Mouse (Mus musculus) testis, postnatal 14 days (tissue): Measurements from ENCODE around the gene Espl1.
A peak's percentile ranks its signal among the peaks of the same experiment; 100 is the strongest.

Experiments used
- DNase-seq: peaks from one replicate; pipeline ENCODE4 v3.0.0; 2021; ENCODE audit warnings: low spot score

Espl1 gene

DNA sequence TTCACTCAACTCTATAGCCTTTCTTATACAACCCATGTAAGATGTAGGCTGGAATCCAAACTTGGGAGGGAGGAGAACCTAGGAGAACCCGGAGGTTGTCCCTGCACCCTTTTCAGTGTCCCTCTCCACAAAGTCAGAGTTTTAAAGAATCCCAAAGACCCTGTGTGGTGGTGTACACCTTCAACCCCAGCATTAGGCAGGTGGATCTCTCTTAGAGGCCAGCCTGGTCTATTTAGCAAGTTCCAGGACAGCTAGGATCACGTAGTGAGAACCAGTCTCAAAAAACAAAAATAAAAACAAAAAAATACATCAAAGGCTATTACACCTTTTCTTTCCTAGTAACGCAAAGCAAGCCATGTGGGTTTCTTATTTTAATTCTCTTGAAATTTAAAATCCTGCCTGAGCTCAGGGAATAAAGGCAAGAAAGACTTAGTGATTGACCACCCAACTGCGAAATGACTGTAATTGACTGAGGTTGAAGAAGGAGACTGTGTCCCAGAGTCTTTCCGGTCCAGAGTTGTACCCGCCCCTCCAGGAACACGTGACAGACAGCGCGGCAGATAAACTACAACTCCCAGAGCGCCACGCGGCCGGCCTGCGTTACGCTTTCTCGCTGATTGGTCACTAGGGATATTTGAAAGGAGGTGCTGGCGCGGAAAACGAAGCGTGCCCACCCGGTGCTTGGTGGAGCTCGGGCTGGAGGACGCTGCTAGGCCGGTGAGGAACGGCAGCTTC, at the start of gene Espl1:
Gene Espl1 (plus strand): TSS at position 634 of the 735 bp plus-strand sequence.
- DNase-seq = peak; percentile 94

DNA sequence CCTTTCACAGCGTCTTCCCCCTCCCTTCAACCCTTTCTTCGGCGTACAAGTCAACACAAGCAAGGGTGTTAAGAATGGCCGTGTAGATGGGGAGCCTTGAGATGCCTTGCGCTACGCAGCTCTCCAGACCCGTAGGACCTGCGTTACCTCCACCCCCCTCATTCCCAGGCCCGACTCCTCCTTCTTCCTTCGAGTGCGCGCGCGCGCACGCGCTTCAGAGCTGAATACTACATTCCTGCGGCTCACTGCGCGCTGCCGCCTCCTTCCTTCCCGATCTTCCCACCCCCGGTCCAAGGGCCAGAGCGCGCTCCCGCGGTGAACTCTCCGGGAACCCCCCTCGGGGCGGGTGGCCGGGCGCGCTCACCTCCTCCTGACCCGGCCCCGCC, 49.2 kb upstream of the Espl1 start:
- DNase-seq = peak; percentile 90

GRCm38 (mm10) chr15:102247252-102248130, 48.6 kb upstream of the Espl1 start:
- peak; percentile 66 for DNase-seq

DNA sequence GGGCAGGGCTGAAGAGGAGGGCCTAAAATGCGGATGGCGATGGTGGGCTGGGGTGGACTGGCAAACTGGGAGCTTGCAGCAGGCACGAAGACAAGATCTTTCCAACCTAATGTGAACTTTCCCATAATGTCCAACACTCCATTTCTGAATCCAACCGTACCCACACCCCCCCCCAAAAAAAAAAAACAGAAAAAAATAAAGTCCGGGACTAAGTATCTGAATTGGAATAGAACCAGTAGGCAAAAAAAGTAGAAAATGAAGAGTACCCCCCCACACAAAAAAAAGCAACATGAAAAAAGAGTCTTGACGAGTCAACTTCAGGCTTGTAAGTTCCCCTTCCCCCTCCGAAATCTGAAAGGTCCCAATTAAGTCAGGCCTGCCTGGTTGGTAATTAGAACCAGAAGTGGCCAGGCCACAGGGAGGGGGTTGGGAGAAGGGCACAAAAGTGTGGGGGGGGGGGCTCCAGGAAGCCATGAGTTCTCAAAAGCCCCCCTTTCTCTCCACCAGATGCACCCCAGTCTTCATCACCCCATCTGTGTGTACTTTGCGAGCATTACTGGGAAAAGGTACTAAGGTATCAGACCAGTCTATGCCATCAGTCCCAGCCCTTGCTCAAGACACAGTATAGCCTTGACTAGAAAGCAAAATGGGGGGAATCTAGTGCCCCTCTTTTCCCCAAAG, 47.8 kb upstream of the Espl1 start:
- DNase-seq = no peak

DNA sequence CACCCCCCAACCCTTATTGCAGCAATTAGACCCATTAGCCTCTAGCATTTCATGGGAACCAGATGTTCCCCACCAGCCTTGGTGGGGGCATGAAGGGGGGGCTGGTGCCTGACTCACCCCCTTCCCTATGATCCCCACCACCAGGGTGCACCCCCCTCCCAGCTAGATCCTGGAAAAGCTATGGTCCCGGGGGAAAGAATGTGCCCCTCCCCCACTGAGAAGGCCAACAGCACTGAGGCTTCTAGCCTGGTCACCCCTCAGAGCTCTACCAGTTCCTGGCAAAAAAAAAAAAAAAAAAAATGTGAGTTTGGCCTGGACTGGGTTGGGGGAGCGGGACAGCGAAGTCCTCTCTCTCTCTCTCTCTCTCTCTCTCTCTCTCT, 47.3 kb upstream of the Espl1 start:
- no peak for DNase-seq

DNA sequence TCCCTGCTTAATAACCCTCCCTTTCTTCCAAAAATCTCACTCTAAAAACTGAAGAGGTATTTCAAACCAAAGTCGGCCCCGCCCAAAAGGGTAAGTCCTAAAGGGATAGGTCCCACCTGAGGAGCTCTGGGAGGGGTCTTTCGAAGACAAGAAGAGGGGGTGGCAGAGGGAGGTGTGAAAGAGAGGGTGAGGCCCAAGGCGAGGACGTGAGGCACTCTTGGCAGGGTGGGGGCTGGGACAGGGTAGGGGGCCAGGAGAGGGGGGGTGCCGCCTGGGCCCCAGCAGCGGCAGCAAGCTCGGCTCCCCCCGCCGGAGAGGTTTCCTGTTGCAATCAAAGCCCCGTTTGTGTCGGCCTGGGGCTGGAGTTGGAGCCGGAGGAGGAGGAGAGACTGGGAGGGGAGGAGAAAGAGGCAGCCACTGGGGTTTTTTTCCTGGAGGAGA, 46.8 kb upstream of the Espl1 start:
- DNase-seq = no peak

DNA sequence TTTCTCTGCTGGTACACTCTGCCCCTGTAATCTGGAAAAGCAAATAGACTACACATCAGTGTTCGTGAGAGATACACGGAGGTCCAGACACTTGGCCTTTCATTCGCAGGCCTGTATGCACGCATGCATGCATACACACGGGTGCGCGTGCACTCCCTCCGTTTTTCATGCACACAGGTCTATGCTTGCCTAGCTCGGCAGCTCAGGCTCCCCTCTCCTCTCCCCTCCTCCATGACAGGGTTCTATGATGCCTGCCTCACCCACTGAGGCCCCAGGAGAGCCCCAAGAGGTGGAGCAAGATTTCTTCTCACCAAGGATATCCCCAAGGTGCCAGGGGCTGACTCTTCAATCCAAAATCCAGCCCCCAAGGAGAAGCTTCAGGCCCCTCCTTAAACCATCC, 46.1 kb upstream of the Espl1 start:
- DNase-seq = no peak

DNA sequence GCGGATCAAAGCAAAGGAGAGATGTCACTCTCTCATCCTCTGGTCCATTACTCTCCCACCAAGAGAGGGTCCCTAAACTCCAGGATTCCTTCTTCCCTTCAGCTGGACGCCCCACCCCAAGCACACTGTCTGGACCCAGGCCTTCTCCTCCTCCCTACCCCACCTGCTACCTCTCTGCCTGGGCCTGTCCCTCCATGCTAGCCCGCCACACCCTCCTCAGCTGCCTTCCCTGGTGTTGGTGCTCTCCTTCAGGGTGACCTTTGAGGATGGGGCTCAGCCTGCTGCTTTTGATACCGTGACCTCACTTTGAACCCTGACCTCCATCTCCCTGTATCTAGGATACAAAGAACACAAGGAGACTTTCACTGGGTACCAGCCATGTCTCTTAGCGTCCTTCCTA, 45.5 kb upstream of the Espl1 start:
- DNase-seq = no peak

DNA sequence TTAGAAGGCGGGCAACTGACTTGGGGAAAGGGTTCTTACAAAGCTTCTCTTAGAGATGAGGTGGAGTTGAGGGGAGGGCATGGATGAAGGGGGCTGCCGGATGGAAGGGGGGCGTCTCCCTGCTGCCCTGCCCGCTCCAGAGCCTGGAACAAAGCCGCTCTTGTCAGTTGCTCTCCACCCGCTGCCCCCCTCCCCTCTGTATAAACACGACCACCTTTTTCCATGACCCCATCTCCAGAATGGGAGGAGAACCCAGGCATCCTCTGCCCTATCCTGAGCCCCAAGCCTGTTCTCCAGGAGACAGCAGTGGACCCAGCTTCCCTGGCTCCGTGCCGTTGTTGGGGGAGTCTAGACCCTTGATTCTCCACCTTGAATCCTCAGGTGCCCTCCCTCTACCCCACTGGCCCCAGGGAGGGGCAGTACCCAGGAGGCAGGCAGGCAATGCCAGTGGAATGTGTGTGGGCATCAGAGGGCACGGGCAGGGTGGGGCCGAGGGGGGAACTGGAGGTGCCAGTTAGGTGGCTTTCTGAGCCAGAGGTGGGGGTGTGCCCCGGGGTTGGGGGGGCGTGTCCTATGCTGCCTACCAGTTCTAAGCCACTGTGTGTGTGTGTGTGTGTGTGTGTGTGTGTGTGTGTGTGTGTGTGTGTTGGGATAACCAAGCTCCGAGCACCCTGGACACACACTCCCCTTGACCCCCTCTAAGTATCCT, 40.4 kb upstream of the Espl1 start:
- DNase-seq = no peak

GRCm38 (mm10) chr15:102256431-102257201, 39.5 kb upstream of the Espl1 start:
- no peak for DNase-seq

DNA sequence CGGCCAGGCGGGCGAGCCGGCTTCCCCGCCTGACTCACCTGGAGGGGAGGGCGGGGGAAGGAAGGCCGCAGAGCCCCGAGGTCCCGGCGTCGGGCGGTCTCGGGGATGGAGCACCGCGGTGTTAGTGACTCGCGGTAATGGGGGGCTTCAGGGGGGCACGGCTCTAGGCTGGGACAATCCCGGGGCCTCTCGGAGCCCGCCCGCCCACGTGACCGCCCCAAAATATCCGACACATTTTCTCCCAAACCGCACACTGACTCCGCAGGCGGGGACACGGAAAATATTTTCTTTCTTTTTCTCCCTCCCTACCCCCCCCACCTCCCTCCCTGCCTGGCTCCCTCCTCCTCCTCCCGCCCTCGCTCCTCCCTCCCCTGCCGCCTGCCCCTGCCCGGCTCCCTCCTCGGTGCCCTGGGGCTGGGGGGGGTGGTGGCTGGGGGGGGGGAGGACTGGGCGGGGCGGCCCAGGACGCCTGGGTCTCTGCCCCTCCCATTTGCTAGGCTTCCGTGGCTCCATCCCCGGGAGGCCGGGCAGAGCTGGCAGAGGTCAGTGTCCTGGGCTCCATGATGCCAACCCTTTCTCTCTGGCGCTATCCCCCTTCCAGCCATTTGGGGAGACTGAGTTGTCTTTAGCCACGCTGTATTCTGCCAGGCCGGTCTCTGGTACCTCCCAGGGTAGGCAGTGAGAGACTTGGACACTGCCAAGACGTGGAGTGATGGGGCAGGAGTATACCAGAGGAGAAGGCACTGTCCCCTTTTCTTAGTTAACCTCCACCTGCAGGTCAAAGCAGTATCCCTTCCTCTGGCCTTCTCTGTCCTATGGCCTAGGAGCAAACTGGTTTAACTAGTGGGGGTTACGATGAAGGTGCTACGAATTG, 38.6 kb upstream of the Espl1 start, which contains the start of gene Rarg:
Gene Rarg (minus strand): TSS at position 316 of the 874 bp plus-strand sequence.
- DNase-seq = no peak

GRCm38 (mm10) chr15:102258076-102258470, 38.0 kb upstream of the Espl1 start:
- DNase-seq = no peak

DNA sequence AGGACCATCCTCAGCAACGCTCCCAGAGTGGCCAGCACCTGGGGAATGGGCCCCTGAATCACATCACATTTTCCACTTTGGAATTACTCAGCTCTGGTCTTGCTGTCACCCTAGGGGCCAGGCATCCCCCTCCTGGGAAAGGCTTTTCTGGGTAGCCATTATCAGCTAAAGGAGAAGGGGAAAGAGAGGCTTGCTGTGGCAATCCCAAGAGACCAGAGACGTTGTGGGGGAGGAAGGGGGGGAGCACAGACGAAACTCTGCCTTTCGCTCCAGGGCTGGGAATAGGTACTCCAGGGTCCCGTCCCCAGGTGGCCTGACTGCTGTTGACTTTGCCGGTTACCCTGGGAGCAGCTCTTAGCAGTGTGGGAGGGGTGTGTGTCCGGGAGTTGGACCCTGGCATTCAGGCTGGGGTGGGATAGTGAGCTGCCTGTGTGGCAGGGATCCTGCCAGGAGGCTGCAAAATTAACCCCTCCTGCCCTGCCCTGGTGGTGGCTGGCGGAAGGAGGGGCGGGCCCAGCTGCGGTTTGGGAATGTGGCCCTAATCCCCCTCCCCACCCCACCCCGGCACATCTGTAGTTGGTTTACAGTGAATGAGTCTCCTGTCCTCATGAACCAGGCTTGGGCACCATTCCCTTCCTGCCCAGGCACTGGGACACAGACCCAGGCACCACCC, 37.3 kb upstream of the Espl1 start:
- DNase-seq = no peak

GRCm38 (mm10) chr15:102262582-102262981, 33.5 kb upstream of the Espl1 start:
- peak; percentile 82 for DNase-seq

- no peak for DNase-seq
Measured at GRCm38 (mm10) chr15:102263037-102263436, 33.0 kb upstream of the Espl1 start.

GRCm38 (mm10) chr15:102265548-102265947, 30.5 kb upstream of the Espl1 start:
- DNase-seq = no peak

DNA sequence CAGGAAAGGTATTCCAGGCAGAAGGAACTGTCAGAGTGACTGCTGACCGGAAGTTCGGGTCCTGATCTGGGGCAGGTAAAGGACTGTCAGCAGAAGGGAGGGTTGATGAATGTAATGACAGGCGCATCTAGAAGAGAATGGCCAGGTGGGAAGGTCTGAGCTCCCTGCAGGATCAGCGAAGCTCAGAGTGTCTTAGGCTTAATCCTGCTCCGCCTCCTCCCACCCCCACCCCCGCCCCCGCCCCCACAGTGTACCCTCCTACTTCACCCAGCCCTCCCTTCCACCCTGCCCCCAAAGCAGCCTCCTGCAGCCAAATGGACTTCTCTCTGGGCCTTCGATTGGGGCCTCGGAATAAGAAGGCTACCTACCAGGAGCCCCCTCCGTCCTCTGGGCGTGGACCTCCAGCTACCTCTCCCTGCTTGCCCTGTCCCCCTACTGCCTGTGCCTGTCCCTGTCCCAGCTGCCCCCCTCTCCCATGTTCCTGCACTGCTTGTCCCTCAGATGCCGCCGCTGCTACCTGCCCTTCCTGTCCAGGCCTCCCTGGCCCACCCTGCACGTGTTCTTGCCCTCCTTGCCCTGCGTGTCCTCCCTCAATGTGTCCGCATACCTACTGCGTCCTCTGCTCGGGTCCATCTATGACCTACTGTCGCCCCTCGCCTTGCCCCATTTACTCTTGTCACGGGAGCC, 25.6 kb upstream of the Espl1 start, which contains the start of gene Gm9918:
Gene Gm9918 (plus strand): TSS at position 290 of the 687 bp plus-strand sequence.
- DNase-seq = no peak

GRCm38 (mm10) chr15:102271441-102271840, 24.6 kb upstream of the Espl1 start:
- no peak for DNase-seq
